Mouse (Mus musculus) C2C12 (cell line): Measurements from ENCODE around the gene Galnt7.

ENCODE experiments used
- CEBPB ChIP-seq: IDR thresholded peaks from one replicate; pipeline ENCODE4 v1.6.1; 2011; ENCODE audit warnings: low read depth, mild to moderate bottlenecking, control low read depth, moderate library complexity
- CTCF ChIP-seq: IDR thresholded peaks from one replicate; pipeline ENCODE4 v1.5.1; 2011; ENCODE audit not compliant: control insufficient read depth, insufficient read depth, insufficient read length
- MAX ChIP-seq: IDR thresholded peaks from one replicate; pipeline ENCODE4 v1.6.1; 2011; ENCODE audit warnings: mild to moderate bottlenecking, control low read depth
- MYOD1 ChIP-seq: IDR thresholded peaks from one replicate; pipeline ENCODE4 v1.6.1; 2011; ENCODE audit warnings: low read depth; ENCODE audit not compliant: control insufficient read depth, insufficient read length
- MYOG ChIP-seq: IDR thresholded peaks from one replicate; pipeline ENCODE4 v1.6.1; 2011; ENCODE audit not compliant: control insufficient read depth, insufficient read length; ENCODE audit errors: extremely low read depth
- USF1 ChIP-seq: IDR thresholded peaks from one replicate; pipeline ENCODE4 v1.6.1; 2011; ENCODE audit warnings: low read depth, mild to moderate bottlenecking, control low read depth, moderate library complexity

GRCm38 (mm10) chr8:57536167-57536566, 116.7 kb downstream of the Galnt7 start:
- TF ChIP-seq USF1 (no peak), CTCF (no peak), MYOD1 (no peak), MAX (no peak), MYOG (no peak), CEBPB (no peak)
